In genomic region chr7:127745652-127746493, GRCm38 (mm10) we compare ENCODE assay signal across 8 mouse cellular contexts. TPM values are rescaled to one million over a fixed set of nuclear protein-coding genes. Genes with fewer than 3 reads are reported as not detected.
DNase-seq lines count a peak whose midpoint lies in the region; ATAC-seq and TF ChIP-seq lines count a peak whose summit lies in the region.

No protein-coding gene starts in this region.

- peak overlapping the region; percentile 82 for H3K4me3 ChIP-seq in G1E (ENCODE audit: low read depth, low read length)
- H3K4me3 ChIP-seq in forebrain, embryonic 16.5 days (replicated peaks; ENCODE audit: low read length) = peak overlapping the region; percentile 84
- H3K4me3 ChIP-seq in layer of hippocampus, adult 2 months = peak overlapping the region; percentile 87
- H3K4me3 ChIP-seq in lung, embryonic 14.5 days (ENCODE audit: low read depth, low read length) = peak overlapping the region; percentile 67

- H3K27me3 ChIP-seq in G1E (ENCODE audit: insufficient read depth, low read length) = peaks cover 6% of the 10 kb centered on the region
- H3K27me3 ChIP-seq in forebrain, embryonic 16.5 days (replicated peaks; ENCODE audit: control insufficient read depth, insufficient read depth, low read length) = no peaks in the 10 kb centered on the region
- no peaks in the 10 kb centered on the region for H3K27me3 ChIP-seq in lung, embryonic 14.5 days (ENCODE audit: insufficient read depth, low read length)

- H3K36me3 ChIP-seq in G1E (replicated peaks) = peaks cover 34% of the 10 kb centered on the region
- H3K36me3 ChIP-seq in forebrain, embryonic 16.5 days (ENCODE audit: control insufficient read depth, insufficient read depth) = peaks cover 18% of the 10 kb centered on the region
- peaks cover 32% of the 10 kb centered on the region for H3K36me3 ChIP-seq in lung, embryonic 14.5 days (ENCODE audit: insufficient read depth)

- DNase-seq in G1E (ENCODE audit: low spot score) = peak; percentile 76
- peak; percentile 94 to 100 for DNase-seq in cerebellum, adult 18-20 months
- DNase-seq in heart, postnatal 36 days = peak; percentile 89 to 90
- DNase-seq in layer of hippocampus, adult 2 months (ENCODE audit: low spot score in 2 of 2) = peak; percentile 95 to 100
- DNase-seq in lung, embryonic 14.5 days = peak; percentile 98
- DNase-seq in ovary, adult 18-20 months (ENCODE audit: low spot score) = peak; percentile 98
- DNase-seq in thymus, postnatal 0 days (ENCODE audit: low spot score) = peak; percentile 84

- peak overlapping the region; percentile 94 for H3K9ac ChIP-seq in forebrain, embryonic 16.5 days (replicated peaks; ENCODE audit: low read depth, low read length)
- peak overlapping the region; percentile 80 for H3K9ac ChIP-seq in lung, embryonic 14.5 days

- H3K4me1 ChIP-seq in G1E (ENCODE audit: insufficient read depth, low read depth, low read length) = peaks cover 34% of the 10 kb centered on the region
- peaks cover 21% of the 10 kb centered on the region for H3K4me1 ChIP-seq in forebrain, embryonic 16.5 days (replicated peaks; ENCODE audit: control insufficient read depth, insufficient read depth, low read length)
- peaks cover 8% of the 10 kb centered on the region; the same call in 1 of the 2 replicates for H3K4me1 ChIP-seq in lung, embryonic 14.5 days (ENCODE audit: insufficient read depth)

- TF ChIP-seq CTCF in G1E (IDR thresholded peaks at IDR 0.05; ENCODE audit: low read depth, low read length) = no peak
- TF ChIP-seq CTCF in layer of hippocampus, adult 2 months (conservative IDR thresholded peaks at IDR 0.05) = no peak
- no peak for TF ChIP-seq CTCF in lung, embryonic 14.5 days (IDR thresholded peaks at IDR 0.05; ENCODE audit: low read depth)

- H3K27ac ChIP-seq in forebrain, embryonic 16.5 days (ENCODE audit: low read length) = peak overlapping the region; percentile 97
- peak overlapping the region; percentile 93 for H3K27ac ChIP-seq in layer of hippocampus, adult 2 months
- H3K27ac ChIP-seq in lung, embryonic 14.5 days (ENCODE audit: low read depth) = peak overlapping the region; percentile 86

- no peaks in the 10 kb centered on the region for H3K9me3 ChIP-seq in G1E (replicated peaks)
- no peaks in the 10 kb centered on the region for H3K9me3 ChIP-seq in forebrain, embryonic 16.5 days (ENCODE audit: control insufficient read depth, low read length)
- H3K9me3 ChIP-seq in lung, embryonic 14.5 days (ENCODE audit: low read depth, low read length) = no peaks in the 10 kb centered on the region

- peak; percentile 70 for ATAC-seq in G1E (ENCODE audit: extremely low read depth, insufficient number of reproducible peaks, low FRiP score, poor library complexity, severe bottlenecking)
- peak; percentile 85 for ATAC-seq in forebrain, embryonic 16.5 days
- peak; percentile 86 for ATAC-seq in lung, embryonic 14.5 days (ENCODE audit: insufficient read depth)

- peak overlapping the region; percentile 90 for H3K4me2 ChIP-seq in forebrain, embryonic 16.5 days (ENCODE audit: low read length)
- peak overlapping the region; percentile 86 for H3K4me2 ChIP-seq in lung, embryonic 14.5 days

- intact Hi-C loops in heart, postnatal 36 days (cut with DNase I) = no loop called here

- 0% methylated on average over 39 of the region's 39 CpGs for WGBS in forebrain, embryonic 16.5 days
- under 1% methylated on average over 39 of the region's 39 CpGs for WGBS in lung, embryonic 14.5 days

RNA-seq across cellular contexts. Expression of gene Fbxl19, which starts 1.5 kb away (rescaled TPM):
- total RNA-seq in G1E (2014; fragmentation: Nextera tagmentation) (6.4 and 6.9 TPM in 2 replicates), G1E (2017) (15.1 and 18.8 TPM in 2 replicates)
- polyA plus RNA-seq in G1E (2012) = 54.4 and 58.5 TPM in 2 replicates
- 8.0 and 8.4 TPM in 2 replicates for polyA plus RNA-seq in forebrain, embryonic 16.5 days (2015; fragmentation: Nextera tagmentation; extraction: Ambion mirVana)
- 1 to 10 TPM; 3.2 to 3.3 TPM for total RNA-seq in heart, postnatal 36 days (2021)
- 10 to 100 TPM; 53.8 to 59.7 TPM for total RNA-seq in layer of hippocampus, adult 2 months (2021)
- 5.3 and 5.6 TPM in 2 replicates for polyA plus RNA-seq in lung, embryonic 14.5 days (2014; fragmentation: Nextera tagmentation; extraction: Ambion mirVana)
- polyA plus RNA-seq in thymus, postnatal 0 days (2015; fragmentation: Nextera tagmentation; extraction: Ambion mirVana) = 1.6 and 1.7 TPM in 2 replicates

RNA-seq across cellular contexts. Expression of gene Ctf2, which starts 13.9 kb away (rescaled TPM):
- not detected in 2 replicates for total RNA-seq in G1E (2014; fragmentation: Nextera tagmentation)
- 0.16 TPM in 1 of 2 replicates, not detected in the other for total RNA-seq in G1E (2017)
- not detected in 2 replicates for polyA plus RNA-seq in G1E (2012)
- polyA plus RNA-seq in forebrain, embryonic 16.5 days (2015; fragmentation: Nextera tagmentation; extraction: Ambion mirVana) = 0.11 and 0.17 TPM in 2 replicates
- total RNA-seq in heart, postnatal 36 days (2021) = not detected
- not detected for total RNA-seq in layer of hippocampus, adult 2 months (2021)
- 0.38 TPM in 1 of 2 replicates, not detected in the other for polyA plus RNA-seq in lung, embryonic 14.5 days (2014; fragmentation: Nextera tagmentation; extraction: Ambion mirVana)
- 0.06 TPM in 1 of 2 replicates, not detected in the other for polyA plus RNA-seq in thymus, postnatal 0 days (2015; fragmentation: Nextera tagmentation; extraction: Ambion mirVana)

RNA-seq across cellular contexts. Expression of gene Orai3, which starts 23.7 kb away (rescaled TPM):
- total RNA-seq in G1E (2014; fragmentation: Nextera tagmentation) (27.4 and 27.7 TPM in 2 replicates), G1E (2017) (47.1 and 53.8 TPM in 2 replicates)
- 30.2 and 43.1 TPM in 2 replicates for polyA plus RNA-seq in G1E (2012)
- 9.5 and 9.6 TPM in 2 replicates for polyA plus RNA-seq in forebrain, embryonic 16.5 days (2015; fragmentation: Nextera tagmentation; extraction: Ambion mirVana)
- total RNA-seq in heart, postnatal 36 days (2021) = 10 to 100 TPM; 22.1 to 22.6 TPM
- total RNA-seq in layer of hippocampus, adult 2 months (2021) = 10 to 100 TPM; 30.1 to 31.5 TPM
- 19.2 and 21.8 TPM in 2 replicates for polyA plus RNA-seq in lung, embryonic 14.5 days (2014; fragmentation: Nextera tagmentation; extraction: Ambion mirVana)
- 16.1 TPM in 2 replicates for polyA plus RNA-seq in thymus, postnatal 0 days (2015; fragmentation: Nextera tagmentation; extraction: Ambion mirVana)

RNA-seq across cellular contexts. Expression of gene Setd1a, which starts 30.6 kb away (rescaled TPM):
- 104 and 115 TPM in 2 replicates for total RNA-seq in G1E (2014; fragmentation: Nextera tagmentation)
- total RNA-seq in G1E (2017) = 9.1 and 10.0 TPM in 2 replicates
- polyA plus RNA-seq in G1E (2012) = 103 and 118 TPM in 2 replicates
- 19.8 and 20.7 TPM in 2 replicates for polyA plus RNA-seq in forebrain, embryonic 16.5 days (2015; fragmentation: Nextera tagmentation; extraction: Ambion mirVana)
- total RNA-seq in heart, postnatal 36 days (2021) = 10 to 100 TPM; 22.2 to 24.0 TPM
- total RNA-seq in layer of hippocampus, adult 2 months (2021) = 10 to 100 TPM; 44.5 to 49.4 TPM
- polyA plus RNA-seq in lung, embryonic 14.5 days (2014; fragmentation: Nextera tagmentation; extraction: Ambion mirVana) = 27.2 and 30.1 TPM in 2 replicates
- polyA plus RNA-seq in thymus, postnatal 0 days (2015; fragmentation: Nextera tagmentation; extraction: Ambion mirVana) = 18.2 and 21.1 TPM in 2 replicates

RNA-seq across cellular contexts. Expression of gene Ctf1, which starts 33.3 kb away (rescaled TPM):
- total RNA-seq in G1E (2014; fragmentation: Nextera tagmentation) (5.3 and 9.6 TPM in 2 replicates), G1E (2017) (0.41 and 2.3 TPM in 2 replicates)
- polyA plus RNA-seq in G1E (2012) = 1.7 and 2.2 TPM in 2 replicates
- 3.5 and 4.5 TPM in 2 replicates for polyA plus RNA-seq in forebrain, embryonic 16.5 days (2015; fragmentation: Nextera tagmentation; extraction: Ambion mirVana)
- 1 to 10 TPM; 7.7 to 9.4 TPM for total RNA-seq in heart, postnatal 36 days (2021)
- total RNA-seq in layer of hippocampus, adult 2 months (2021) = 1 to 10 TPM; 1.9 to 3.1 TPM
- polyA plus RNA-seq in lung, embryonic 14.5 days (2014; fragmentation: Nextera tagmentation; extraction: Ambion mirVana) = 11.7 and 15.6 TPM in 2 replicates
- polyA plus RNA-seq in thymus, postnatal 0 days (2015; fragmentation: Nextera tagmentation; extraction: Ambion mirVana) = 13.1 and 13.5 TPM in 2 replicates

Comparison
In these comparisons a context has a peak if more than half of its experiments do, and no peak if none do; other contexts are left out.
1. Peak in every context shown above with its lines: DNase-seq, ATAC-seq, H3K4me3 ChIP-seq and H3K27ac ChIP-seq.